Mouse (Mus musculus) retina, adult 2 months (tissue): Measurements from ENCODE around the gene Rab40c.

Experiments
- DNase-seq: peaks from one replicate; pipeline ENCODE4 v3.0.0-alpha.2; 2012; ENCODE audit warnings: low read depth, low spot score

Gene Rab40c

DNA sequence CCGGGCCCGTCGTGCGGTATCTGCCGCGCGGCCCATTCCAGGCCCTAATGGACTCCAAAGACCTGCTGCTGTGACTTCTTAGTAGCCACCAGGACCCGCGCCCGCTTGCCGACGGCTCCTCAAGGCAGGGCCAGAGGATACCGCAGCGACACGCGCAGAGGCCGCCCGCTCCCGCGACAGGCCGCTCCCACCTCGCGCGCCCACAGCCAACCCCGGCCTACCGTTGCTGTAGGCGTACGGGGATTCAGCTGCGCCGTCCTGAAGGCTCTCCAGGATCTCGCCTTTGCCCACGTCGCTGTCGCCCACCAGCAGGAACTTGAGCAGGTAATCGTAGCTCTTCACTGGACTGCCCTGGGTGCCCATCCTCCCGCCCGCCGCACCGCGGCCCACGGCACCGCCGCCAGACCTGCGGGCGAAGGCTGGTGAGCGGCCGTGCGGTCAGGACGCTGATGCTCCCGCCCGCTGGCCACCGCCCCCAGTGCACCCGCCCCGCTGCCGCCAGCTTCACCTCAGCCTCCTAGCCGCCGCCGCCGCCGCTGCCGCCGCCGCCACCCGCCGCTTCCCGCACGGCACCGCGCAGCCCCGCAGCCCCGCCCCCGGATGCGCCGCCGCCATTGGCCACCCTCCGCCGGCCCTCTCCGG is at the start of gene Rab40c:
TSS of gene Rab40c (minus strand) at position 584 of the 642 bp plus-strand sequence.
- DNase-seq, result no peak

DNA sequence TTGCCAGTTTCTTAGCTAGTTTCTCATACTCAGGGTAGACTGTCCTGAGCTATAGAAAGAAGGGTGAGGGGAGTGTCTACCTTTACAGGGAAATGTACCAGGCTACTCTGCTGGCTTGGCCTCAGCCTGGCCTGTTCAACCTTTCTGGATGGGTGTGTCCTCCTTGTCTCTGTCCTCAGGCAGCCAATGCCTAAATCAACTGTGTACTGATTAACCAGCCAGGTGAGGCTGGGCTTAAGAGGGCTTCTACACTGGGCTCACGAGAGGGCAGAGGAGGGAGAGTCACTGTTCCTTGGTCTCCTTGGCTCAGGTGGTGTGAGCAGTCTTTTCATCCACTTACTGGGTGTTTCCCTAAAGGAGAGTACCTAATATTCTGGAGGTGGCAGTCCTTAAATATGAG is 48.6 kb upstream of the Rab40c start:
- no peak for DNase-seq

DNA sequence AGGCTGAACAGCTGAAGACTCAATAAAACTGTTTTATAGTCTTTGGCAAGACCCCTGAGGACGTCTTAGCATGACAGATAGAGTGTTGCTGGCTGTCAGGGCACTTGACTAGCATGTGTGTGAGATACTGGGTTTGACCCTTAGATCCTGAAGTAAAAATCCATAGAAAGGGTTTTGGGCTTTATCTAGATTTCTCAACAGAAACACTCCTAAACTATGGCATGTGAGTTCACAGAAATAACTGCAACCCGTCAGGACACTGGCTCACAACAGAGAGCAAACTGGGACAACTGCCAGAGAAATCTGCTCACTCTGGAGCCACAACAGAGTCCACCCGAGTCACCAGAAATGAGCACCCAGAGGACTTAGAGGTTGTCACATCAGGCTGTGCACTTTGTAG is 48.1 kb upstream of the Rab40c start:
- no peak for DNase-seq

DNA sequence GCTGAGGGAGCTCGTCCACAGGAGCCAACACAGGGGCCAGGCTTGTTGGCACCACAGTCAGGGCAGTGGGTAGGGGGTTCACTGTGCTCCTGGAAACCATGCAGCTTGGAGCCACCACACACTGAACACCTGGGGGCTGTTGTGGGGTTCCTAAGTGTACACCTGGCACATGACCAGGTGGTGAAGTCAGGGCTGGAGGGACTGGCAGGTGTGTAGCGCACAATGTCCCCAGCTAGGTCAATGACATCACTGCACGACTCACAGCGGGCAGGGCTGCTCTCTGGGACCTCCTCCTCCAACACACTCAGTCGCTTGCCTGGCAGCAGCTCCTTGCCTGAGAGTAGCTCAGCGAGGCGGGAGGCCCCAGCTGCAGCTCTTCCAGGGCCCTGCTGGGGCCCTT is 44.7 kb upstream of the Rab40c start:
- DNase-seq, result no peak

DNA sequence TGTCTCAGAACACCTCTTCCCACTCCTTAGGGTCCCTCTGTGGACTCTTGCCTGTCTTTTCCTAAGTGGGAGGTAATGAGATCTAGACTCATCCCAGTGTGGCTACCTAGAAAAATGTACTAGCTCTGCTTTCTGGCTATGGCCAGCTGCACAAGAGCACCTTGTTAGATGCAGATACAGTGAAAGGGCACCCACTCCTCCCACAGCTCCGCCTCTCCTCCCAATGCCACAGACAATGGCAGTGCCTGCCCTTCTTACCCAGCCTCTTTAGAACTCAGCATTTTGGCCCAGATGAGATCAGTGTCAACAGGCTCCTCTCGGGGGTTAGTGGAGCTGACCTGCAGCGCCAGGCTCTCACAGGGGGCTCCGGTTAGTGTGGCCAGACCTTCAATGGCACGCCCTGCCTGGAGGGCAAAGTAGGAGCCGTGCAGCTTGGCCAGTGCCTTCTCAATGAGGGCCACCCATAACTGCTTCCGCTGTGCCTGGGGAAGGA is 42.9 kb upstream of the Rab40c start:
- DNase-seq, result no peak

DNA sequence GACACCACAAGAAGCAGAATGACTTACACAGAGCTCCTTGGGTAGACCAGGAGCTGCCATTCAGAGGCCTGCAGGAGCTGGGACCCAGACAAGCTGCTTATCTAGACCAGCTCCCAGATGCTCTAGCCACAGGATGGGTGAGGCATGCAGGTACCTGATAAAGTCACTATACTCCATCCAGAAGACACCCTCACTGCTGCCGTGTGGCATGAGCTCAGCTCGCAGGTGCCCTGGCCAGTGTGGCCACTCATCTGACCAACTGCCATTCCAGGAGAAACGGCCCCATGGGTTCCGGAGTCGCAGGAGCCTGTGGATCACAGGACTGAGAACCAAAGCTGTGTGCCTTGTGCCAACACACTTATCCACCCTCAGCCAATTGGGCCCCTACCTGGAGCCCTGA is 42.0 kb upstream of the Rab40c start:
- no peak for DNase-seq

DNA sequence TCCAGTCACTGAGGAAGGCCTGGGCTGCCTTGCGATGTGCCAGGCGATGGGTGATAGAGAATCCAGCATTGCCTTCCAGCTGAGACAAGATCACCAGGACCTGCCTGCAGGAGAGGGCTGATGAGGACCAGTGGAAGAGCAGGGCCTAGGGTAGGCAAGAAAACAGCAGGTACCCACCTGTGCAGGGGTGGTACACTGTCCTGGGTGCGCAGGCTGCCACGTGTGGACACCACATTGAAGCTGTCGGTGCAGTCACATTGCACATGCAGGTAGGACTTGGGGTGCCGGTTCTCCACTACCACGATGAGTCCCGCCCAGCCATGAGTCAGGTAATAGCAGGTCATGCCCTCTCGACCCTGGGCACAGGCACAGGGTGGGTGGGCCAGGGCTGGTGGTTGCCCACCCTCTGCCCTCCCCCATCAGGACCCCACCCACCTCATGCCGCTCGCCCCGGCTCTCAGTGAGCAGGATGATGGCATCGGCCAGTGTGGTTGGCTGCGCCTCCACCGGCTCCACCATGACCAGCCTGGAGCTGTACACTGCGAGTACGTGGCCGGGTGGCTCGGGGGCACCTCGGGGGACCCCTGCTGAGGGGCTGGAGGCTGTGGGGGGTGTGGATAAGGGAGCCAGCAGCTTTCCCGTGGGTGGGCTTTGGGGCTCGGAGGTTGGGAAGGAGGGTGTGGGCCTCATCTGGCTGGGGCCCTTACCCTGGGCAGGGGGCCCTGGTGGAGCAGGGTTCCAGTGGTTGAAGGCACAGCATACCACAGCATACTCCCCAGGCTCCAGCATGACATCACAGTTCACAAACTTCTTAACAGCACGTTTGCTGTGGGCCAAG is 40.3 kb upstream of the Rab40c start:
- DNase-seq, result no peak

DNA sequence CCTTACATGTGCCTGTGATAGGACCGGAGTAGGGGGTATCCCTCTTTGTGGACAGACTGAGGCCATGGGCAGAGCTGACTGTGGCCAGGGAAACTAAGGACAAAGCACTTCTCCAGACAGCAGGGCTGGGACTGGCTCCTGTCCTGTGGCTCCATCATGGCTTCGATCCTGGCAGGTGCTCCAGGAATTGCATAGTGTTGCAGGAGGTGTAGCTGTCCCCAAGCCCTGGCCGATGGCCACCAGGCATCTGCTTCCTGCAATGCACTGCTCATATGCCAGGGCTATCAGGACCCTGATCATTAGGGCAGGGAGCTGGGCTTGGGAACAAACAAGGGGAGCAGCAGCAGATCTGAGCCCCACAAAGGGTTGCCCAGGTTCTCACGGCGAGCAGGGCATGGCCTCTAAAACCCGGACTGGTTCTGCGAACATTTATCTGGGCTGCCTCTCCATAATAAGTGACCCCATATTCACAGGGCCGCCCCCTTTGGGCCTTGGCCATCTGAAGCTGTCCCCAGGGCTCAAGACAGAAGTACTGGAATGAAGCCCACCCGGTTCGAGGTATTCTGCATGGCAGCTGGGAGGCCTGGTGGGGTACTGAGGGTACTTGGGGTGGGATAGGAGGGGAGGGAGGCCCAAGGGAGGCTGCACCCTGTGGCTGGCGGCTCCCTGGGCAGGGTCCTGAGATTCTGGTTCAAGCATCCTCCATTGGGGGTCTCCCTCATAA is 39.4 kb upstream of the Rab40c start:
- DNase-seq, result no peak

DNA sequence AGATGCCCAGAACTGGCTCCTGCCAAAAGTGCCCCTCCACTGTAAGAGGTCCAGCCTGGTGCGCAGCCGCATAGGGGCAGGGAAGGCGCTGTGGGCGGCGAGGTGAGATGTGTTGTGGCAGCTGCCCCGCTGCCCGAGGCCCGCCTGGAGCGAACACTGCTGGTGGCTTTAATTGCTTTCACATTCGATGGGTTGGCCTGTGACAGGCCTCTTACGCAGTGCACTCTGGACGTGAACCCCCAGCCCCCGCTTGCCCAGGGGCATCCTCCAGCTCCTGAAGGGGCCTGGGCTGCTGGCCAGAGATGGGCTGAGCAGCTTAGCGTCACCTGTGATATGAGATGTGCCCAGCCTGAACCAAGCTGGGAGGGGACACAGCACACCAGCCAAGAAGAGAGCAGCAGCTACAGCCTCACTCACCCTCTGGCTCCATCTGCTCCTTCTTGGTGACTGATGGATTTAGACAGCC is 38.1 kb upstream of the Rab40c start:
- no peak for DNase-seq

DNA sequence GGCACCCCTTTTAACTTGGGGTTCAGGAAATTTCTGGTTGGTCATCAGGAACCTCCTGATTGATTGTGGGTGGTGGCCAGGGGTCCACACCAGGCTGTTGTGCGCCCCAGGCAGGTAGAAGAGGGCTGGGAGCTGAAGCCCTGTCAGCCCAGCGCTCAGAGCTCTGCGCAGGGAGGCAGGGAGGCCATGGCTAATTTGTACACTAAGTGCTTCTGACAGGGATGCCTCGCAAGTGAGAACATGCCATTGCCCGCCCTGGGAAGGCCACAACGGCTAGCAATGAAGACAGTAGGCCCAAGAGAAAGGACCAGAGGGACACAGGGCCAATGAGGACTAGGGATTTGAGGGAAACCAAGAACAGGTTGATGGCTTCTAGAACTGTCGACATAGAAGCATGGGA is 37.1 kb upstream of the Rab40c start:
- DNase-seq, result no peak

DNA sequence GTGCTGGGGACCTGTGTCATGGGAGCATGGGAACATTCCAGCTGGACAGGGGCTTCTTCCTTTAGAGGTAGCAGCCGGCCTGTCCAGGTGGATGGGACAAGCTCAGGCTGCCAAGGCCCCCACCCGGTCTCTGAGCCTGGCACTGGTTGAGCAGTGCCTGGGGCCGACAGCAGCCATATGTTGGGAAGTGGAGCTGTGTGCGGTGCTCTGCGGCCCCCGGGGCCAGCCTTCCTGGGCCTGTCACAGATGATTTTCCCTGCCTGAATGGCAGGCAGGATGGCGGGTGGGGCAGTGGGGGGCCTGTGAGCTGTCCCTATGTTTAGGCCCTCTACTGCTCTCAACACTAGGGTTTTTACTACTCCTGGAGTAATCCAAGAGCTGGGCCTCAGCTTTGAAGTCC is 36.7 kb upstream of the Rab40c start:
- no peak for DNase-seq

DNA sequence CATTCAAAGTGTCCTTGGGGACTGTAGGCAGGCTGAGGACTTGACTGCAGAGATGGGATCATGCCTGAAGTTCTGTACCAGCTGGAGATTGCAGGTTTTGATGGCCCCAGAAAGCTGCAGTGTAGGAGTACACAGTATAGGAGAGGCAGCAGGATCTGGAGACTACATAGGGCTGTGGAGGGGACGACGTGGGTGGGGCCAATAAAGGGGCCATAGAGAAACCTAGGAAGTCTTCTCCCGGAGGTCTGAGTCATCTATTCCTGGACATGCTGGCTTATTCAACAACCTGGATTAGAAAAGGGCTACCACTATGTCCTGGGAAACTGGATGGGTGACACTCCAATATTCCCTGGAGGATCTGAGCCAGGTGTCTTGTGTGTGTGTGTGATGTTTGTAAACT is 36.2 kb upstream of the Rab40c start:
- no peak for DNase-seq

DNA sequence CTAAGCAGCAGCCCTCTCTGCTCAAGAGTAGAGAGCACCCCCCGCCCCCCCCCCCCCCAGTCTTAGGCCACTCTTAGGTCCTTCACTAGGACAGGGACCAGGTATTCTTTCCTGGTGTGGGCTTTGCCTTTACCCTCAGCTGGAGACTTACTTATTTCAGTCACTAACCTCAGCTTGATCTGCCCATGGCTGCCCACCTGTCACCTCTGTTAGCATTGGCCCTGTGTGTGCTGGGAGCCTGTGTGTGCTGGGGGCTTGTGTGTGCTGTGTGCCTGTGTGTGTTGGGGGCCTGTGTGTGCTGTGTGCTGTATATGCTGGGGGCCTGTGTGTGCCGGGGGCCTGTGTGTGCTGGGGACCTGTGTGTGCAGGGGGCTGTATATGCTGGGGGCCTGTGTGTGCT is 35.1 kb upstream of the Rab40c start:
- no peak for DNase-seq

DNA sequence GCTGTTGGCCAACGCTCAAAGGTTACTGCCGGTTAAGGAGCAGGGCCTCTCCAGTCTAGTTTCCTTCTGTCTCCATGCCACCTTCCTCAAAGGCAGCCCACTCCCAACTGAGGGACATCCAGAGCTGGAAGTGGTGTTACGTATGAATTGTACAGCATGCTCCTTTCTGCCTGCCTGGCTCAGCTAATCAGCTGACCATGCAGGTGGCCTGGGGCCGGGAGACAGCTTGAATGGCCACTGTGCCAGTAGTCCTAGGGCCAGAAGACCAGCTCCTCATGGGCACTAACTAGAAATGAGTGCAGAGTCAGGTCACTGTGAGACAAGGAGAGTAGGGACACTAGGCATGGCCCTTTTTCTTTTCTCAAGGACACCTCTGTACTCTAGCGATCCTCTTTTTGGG is 33.6 kb upstream of the Rab40c start:
- DNase-seq, result no peak

DNA sequence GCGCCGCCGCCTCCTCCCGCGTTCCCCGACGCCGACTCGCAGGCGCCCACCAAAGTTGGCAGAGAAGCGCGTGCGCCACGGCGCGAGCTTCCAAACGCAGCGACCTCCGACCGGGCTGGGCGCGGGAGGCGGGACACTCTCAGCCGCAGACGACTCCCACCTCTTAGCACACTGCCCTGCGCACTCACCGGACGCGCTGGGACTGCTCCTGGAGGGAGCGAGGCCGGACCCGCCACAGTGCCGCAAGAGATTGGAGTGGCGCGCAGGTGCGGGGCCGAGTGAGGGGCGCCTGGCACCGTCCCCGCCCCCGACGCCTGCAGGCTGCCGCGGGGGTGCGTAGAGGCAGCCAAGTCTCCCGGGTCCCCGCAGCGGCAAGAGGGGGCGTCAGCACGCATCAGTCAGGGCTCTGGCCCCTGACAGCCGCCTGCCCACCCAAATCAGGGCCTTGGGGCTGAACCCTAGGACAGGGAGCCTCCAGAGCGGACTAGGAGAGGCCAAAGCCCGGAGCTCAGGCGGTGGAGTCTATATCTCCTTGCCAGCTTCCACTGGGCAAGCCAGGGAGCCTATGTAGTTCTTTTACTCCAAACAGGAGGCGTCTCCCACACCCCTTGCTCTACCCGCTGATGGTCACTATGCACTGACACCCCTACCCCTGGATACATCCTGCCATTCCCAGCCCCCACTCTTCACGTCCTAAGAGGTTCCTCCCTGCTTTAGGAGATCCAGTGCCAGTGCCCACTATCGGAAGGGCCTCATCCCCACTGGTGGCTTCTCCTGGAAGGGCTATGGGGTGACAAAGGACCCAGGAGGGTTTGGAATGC is 32.5 kb upstream of the Rab40c start, which contains the start of gene A930017K11Rik:
TSS of gene A930017K11Rik (minus strand) at position 763 of the 821 bp plus-strand sequence.
- no peak for DNase-seq

DNA sequence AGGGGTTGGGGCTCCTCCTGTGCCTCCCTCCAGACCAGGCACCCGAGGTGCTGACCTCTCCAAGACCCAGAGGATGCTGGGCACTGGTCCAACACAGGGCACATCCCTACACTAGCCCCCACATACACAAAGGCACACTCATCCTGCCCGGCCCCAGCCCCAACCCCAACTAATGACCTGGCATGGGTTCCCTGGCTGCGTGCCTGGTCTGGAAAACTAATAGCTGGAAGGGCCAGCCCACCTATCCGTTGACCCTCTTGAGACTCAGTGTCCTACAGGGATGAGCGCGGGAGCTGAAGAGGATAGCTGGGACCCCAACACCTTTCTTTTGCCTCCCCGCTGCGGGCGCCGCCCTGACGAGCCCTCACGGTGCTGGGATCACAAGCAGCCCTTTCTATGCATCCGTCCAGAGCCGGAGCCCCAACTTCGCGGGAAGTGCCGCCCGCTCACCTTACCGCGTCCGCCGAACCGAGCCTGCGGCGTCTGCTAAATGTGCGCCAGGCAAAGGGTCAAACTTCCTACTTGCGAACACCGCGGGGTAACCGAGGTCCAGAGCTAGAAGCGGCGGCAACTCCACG is 31.8 kb upstream of the Rab40c start:
- no peak for DNase-seq

DNA sequence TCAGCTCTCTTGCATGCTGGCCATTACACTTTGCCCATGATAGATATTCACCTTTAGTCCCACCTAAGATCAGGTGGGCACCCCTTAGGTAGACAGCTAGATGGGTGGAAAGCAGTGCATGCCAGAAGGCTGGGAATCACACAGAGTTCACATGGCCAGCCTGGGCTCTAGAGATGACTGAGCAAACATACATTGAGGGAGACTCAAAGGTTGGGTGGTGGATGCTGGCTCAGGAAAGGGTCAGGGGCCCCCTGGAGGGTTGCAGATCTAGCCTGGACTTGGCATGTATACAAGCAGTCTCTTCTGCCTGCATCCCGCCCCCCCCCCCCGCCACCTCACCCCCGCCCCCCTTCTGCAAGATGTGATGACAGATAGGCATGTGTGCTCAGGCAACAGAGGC is 31.2 kb upstream of the Rab40c start:
- DNase-seq, result no peak

DNA sequence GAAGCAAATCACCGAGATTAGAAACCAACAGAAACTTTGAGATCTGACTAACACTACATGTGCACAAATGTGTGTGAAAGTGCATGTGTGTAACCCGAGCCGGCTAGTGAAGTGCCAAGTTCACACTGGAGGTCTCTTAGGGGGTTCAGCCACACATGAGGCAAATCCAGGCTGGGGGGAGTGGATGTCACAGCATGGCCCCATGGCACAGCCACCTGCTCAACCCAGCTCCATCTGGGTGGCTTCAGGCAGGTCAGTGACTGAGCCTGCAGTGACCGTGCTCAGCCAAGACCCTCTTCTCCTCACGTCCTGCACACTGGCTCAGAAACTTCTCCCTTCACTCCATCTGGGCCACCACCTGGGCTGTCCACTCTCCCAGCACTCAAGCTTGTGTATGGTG is 30.5 kb upstream of the Rab40c start:
- DNase-seq, result no peak

DNA sequence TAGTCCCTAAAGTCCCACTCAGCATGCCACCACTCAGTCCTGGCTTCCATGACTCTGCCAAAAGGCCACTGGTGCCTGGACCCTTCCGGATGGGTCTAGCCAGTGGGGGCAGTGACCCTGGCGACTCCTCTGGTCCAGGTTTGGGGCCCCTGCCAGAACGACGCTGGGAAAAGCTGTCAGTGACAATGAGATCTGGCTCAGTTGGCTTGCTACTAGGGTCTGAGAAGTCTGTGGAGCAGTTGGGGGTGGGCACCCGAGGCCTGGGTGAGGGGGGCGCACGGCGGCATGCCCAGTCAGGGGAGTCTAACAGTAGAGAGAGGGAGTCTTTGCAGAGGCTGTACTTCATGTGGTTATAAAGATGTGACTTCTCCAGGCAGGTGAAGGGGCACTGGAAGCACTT is 28.5 kb upstream of the Rab40c start:
- no peak for DNase-seq

DNA sequence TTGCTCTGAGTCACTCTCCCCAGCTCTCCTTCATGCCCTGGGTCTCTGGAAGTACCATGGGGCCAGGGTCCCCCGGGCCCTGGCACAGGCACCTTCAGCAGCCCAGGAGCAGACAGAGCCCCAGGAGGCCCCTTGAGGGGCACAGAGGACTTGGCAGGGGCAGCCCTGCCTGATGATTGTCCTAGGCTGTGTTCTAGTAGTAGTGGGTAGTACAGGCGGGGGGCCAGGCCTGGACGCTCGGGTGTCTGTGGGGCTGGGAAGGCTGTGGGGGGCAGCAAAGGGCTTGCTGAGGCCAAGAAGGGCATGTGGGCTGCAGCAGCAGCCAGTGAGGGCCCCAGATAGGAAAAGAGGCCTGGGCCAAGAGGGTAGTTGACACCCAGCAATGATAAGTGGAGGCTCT is 28.0 kb upstream of the Rab40c start:
- no peak for DNase-seq

DNA sequence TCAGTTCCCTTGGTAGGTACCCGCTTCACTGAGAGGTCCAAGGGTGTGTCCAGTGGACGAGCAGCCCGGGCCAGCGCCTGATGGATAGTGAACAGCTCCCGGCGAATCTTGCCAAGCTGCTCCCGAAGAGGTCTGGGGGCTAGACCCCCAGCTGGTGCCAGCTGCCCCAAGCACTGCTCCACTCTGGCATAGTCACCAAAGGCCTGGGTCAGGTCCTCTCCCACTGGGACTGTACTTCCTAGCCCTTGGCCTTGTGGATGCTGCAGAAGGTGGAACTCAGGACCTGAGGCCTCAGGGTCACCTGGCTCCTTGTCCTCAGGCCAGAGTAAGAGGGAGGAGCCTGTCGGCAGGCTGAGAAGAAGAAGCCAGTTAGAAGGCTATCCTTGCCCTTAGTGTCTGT is 27.4 kb upstream of the Rab40c start:
- DNase-seq, result no peak
